Mouse (Mus musculus) stomach, embryonic 15.5 days (tissue): ENCODE measurements at regions not wholly inside any gene's neighbourhood (a gene's known extent, or its start where the extent isn't known, plus 50 kb on each side); places are given as distances from the start of the nearest gene placed in this dataset.

Experiments used
- ATAC-seq: fragments of 200-750 bp; cut with Nextera tagmentation; 2 replicates; pipeline ENCODE4 v1.8.0; 2017; ENCODE audit warnings: low read depth, moderate number of reproducible peaks, moderate TSS enrichment; ENCODE audit not compliant: insufficient read depth, low FRiP score
- H3K27ac ChIP-seq: fragments of 300-500 bp; sonication (generic); 2 replicates; pipeline ENCODE4 v1.5.1; 2015; ENCODE audit warnings: mild to moderate bottlenecking, inconsistent platforms
- H3K27me3 ChIP-seq: fragments of 300-500 bp; sonication (generic); replicated peaks from 2 replicates; pipeline ENCODE4 v1.6.1; 2015; ENCODE audit warnings: inconsistent platforms
- H3K36me3 ChIP-seq: fragments of 300-500 bp; sonication (generic); 2 replicates; pipeline ENCODE4 v1.6.1; 2015; ENCODE audit warnings: inconsistent platforms
- H3K4me1 ChIP-seq: fragments of 300-500 bp; sonication (generic); 2 replicates; pipeline ENCODE4 v1.6.1; 2015; ENCODE audit warnings: inconsistent platforms
- H3K4me2 ChIP-seq: fragments of 300-500 bp; sonication (generic); 2 replicates; pipeline ENCODE4 v1.6.1; 2015; ENCODE audit warnings: mild to moderate bottlenecking, inconsistent platforms
- H3K4me3 ChIP-seq: fragments of 300-500 bp; sonication (generic); replicated peaks from 2 replicates; pipeline ENCODE4 v1.5.1; 2015; ENCODE audit warnings: inconsistent platforms
- H3K9ac ChIP-seq: fragments of 300-500 bp; sonication (generic); 2 replicates; pipeline ENCODE4 v1.6.1; 2015; ENCODE audit warnings: inconsistent platforms
- H3K9me3 ChIP-seq: fragments of 300-500 bp; sonication (generic); 2 replicates; pipeline ENCODE4 v1.6.1; 2016; ENCODE audit warnings: inconsistent platforms
- WGBS: fragments of 180-500 bp; shearing (Covaris S2); methylation state at CpG from one replicate; pipeline ENCODE4 v1.1.7; 2015; 5-methylcytosine and 5-hydroxymethylcytosine counted together

DNA sequence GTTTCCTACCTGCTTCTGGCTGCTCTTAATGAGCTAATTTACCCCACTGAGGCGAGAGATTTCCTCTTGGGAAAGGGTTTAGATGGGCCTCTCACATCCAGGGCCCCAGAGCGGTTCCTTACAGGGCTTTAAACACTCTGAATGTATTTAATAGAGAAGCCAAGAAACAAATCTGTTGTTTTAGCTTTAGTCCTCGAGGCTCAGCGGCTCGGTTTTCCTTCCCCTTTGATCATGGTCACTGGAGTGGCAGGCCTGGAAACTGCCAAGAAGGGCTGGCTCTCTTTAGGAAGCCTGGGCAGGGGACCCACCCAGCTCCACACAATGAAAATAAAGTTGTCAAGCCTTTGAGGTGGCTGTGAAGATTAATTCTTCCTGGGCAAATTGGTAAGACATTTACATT lies 127.5 kb upstream of the Jag1 start:
- H3K27ac ChIP-seq = no peak overlapping the region
- no peaks in the 10 kb centered on the region for H3K4me1 ChIP-seq
- ATAC-seq = no peak
- H3K27me3 ChIP-seq = no peaks in the 10 kb centered on the region
- H3K9me3 ChIP-seq = no peaks in the 10 kb centered on the region
- H3K4me2 ChIP-seq = no peak overlapping the region
- no peak overlapping the region for H3K9ac ChIP-seq
- H3K4me3 ChIP-seq = no peak overlapping the region
- 29% methylated on average over 5 of the region's 5 CpGs for WGBS
- H3K36me3 ChIP-seq = no peaks in the 10 kb centered on the region

DNA sequence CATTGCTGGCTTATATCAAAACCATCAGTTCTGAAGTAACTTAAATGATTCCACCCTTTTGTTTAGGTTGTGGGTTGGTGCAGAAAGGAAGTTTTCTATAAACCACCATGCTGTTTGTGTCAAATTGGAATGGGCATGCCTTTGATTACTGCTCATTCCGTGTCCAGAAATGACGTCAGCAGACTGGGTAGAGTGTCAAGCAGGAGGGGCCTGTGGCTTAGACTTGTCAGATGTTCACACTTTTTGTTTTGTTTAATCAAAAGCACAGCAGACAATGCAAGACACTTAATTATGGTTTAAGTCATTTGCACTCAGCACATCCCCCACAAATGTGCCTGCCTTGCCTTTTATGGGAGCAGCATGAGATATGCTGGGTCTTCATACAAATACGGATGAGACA lies 120.5 kb upstream of the Jag1 start:
- Histone ChIP-seq H3K4me3 (no peak overlapping the region), H3K36me3 (no peaks in the 10 kb centered on the region), H3K4me1 (no peaks in the 10 kb centered on the region), H3K27me3 (no peaks in the 10 kb centered on the region), H3K9ac (no peak overlapping the region), H3K4me2 (no peak overlapping the region), H3K9me3 (no peaks in the 10 kb centered on the region), H3K27ac (no peak overlapping the region)
- no peak for ATAC-seq
- WGBS = 41% methylated on average over 3 of the region's 3 CpGs

DNA sequence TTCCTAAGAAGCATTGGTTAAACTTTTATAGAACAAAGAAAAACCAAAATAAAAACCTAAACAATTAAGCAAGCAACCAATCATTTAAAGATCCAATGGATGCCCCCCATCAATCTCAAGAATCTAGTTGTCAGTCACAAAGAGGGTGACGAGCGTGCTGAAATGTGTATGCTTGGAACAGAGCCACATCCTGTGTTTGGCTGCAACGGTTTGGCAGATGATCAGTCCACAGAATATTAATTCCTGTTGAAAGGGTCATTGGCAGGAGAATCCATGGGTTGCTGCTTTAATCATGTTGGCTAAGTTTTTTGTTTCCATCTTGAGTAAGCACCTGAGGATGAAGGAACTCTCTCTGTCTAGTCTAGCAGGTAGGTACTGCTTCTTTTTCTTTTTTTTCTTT lies 117.5 kb upstream of the Jag1 start:
- Histone ChIP-seq H3K4me2 (no peak overlapping the region), H3K4me3 (no peak overlapping the region), H3K9me3 (no peaks in the 10 kb centered on the region), H3K9ac (no peak overlapping the region), H3K27ac (no peak overlapping the region), H3K4me1 (no peaks in the 10 kb centered on the region), H3K36me3 (no peaks in the 10 kb centered on the region), H3K27me3 (no peaks in the 10 kb centered on the region)
- ATAC-seq = no peak
- 68% methylated on average over 3 of the region's 3 CpGs for WGBS

DNA sequence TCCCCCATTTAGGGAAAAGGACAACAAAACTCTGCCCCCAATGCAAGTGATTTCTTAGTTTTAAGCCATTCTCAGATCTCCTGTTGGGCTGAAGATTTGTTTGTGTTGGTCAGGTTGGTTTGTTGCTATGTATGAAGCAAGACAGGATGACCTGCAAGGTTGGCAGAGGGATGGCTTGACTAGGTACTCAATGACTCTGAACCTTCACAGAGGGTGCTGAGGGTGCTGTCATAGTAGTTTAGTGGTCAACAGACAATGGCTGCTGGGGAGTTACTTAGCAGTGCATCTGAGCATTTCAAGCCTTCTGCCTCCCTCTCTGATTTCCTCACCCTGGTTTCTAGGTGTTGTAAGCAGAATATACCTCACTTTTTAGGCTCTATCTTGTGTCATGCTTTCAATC lies 114.7 kb upstream of the Jag1 start:
- H3K4me1 ChIP-seq = no peaks in the 10 kb centered on the region
- H3K9me3 ChIP-seq = no peaks in the 10 kb centered on the region
- no peak overlapping the region for H3K4me3 ChIP-seq
- H3K27ac ChIP-seq = no peak overlapping the region
- no peak overlapping the region for H3K9ac ChIP-seq
- H3K36me3 ChIP-seq = no peaks in the 10 kb centered on the region
- ATAC-seq = no peak
- H3K27me3 ChIP-seq = no peaks in the 10 kb centered on the region
- H3K4me2 ChIP-seq = no peak overlapping the region

DNA sequence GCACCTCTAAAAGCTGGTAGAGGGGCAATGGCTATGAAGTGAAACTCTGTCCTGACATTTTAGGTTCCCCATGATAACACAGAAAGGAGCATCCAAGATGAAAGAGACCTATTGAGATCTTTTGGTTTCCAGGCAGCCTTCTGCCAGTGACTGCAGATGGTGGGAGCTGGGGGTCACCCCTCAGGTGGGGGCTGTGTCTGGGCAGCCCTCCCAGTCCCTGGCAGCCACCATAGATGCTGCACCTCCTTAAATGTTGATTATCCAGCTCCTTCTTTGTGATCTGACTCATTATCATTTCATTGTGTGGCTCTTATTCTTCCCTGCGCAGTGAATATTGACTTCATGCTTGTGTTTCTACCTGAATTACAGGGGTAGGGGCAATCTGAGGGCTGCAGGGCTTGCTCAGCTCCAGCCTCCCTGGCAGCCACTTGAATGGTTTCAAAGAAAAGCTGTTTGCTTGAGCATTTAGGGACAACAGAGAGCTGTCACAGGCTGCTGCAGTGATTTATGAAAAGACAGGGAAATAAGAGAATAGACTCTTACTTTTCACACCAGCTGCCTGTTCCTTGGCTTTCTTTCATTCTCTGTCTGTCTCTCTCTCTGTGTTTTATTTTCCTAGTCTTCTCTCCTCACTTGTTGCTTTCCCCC lies 113.1 kb upstream of the Jag1 start:
- 48% methylated on average over 1 of the region's 1 CpGs for WGBS
- no peak overlapping the region for H3K9ac ChIP-seq
- no peak overlapping the region for H3K4me3 ChIP-seq
- no peak for ATAC-seq
- H3K9me3 ChIP-seq = no peaks in the 10 kb centered on the region
- H3K4me1 ChIP-seq = no peaks in the 10 kb centered on the region
- peak overlapping the region; percentile 40; the same call in 1 of the 2 replicates for H3K27ac ChIP-seq
- H3K4me2 ChIP-seq = no peak overlapping the region
- no peaks in the 10 kb centered on the region for H3K36me3 ChIP-seq
- H3K27me3 ChIP-seq = no peaks in the 10 kb centered on the region

DNA sequence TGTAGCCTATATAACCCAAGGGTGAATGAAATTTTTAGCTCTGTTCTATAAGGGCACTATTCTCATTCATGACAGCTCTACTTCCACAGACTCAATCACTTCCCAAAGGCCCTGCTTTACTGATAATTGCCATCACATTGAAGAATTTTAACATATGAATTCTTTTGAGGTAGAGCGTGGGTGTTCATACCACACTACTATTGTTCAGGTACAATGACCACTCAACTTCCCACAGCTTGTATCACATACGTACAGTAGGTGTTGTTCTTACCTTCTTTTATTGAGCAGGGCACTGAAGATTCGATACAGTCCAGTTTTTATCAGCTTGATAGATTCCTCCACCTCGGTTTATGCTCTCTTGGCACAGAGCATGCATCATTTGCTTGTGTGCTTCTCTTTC lies 111.1 kb upstream of the Jag1 start:
- no peaks in the 10 kb centered on the region for H3K9me3 ChIP-seq
- H3K4me2 ChIP-seq = no peak overlapping the region
- H3K27me3 ChIP-seq = no peaks in the 10 kb centered on the region
- ATAC-seq = no peak
- WGBS = 91% methylated on average over 4 of the region's 4 CpGs
- no peak overlapping the region for H3K9ac ChIP-seq
- no peak overlapping the region for H3K4me3 ChIP-seq
- H3K36me3 ChIP-seq = no peaks in the 10 kb centered on the region
- H3K27ac ChIP-seq = no peak overlapping the region
- H3K4me1 ChIP-seq = no peaks in the 10 kb centered on the region

DNA sequence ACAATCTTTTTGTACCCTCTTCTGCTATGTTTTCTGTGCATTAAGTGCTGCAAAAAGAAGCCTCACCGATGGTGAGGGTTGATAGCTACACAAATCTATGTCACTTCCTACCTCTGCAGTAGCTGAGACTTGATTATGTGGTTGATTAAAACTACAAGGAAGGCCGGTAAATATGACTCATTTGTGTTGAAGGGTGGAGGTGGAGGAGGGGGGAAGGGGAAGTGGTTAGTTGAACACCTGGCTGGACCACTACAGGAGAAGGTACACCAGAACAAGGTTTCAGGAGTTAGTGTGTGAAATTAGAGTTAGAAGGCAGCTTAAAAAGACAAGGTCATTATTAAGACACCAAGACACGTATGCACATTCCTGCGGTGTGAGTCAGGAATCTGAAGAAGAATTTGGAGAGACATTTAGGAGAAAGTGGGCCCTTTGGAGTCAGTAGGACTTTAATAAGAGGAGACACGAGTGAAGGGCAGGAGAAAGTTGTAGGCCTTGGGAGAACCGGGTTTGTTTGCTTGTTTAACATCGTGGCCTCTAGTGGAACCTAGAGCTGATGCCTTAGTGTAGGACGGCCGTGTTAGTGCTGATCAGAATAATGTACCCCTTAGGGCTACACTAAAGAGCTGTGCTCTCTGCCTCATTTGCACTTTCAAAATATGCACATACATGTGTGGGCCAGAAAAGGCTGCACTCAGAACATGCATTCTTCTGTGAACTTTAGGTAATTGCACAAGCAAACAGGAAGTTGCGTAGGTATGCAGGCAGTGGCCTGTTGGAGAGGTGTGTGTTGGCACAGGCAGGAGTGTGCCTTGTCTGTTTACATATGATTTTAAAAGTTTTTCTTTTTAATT lies 108.5 kb upstream of the Jag1 start:
- H3K36me3 ChIP-seq = no peaks in the 10 kb centered on the region
- no peaks in the 10 kb centered on the region for H3K4me1 ChIP-seq
- no peak overlapping the region for H3K4me3 ChIP-seq
- peak overlapping the region; percentile 57; the same call in 1 of the 2 replicates for H3K27ac ChIP-seq
- H3K4me2 ChIP-seq = no peak overlapping the region
- H3K27me3 ChIP-seq = no peaks in the 10 kb centered on the region
- no peak overlapping the region for H3K9ac ChIP-seq
- H3K9me3 ChIP-seq = no peaks in the 10 kb centered on the region
- peak; percentile 50; the same call in 1 of the 2 replicates for ATAC-seq
- 59% methylated on average over 10 of the region's 10 CpGs for WGBS

DNA sequence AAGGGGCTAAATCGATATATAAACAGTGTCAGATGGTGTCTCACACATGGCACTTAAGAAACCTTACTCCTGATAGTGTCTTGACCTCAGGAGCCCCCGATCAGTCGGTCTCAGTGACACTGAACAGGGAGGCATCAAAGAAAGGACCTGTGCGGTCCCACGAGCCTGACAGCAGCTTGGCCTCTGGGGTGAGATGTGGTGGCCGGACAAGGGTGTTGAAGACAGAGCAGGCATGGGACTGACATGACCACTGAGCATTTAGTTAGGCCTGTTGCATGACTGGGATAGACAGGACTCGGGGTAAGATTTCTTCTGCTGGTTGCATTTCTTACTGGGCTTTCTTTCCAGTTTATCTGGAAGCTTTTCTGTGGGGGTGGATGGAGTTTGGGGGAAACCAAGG lies 99.3 kb upstream of the Jag1 start:
- H3K27me3 ChIP-seq = no peaks in the 10 kb centered on the region
- H3K27ac ChIP-seq = no peak overlapping the region
- no peak overlapping the region for H3K4me2 ChIP-seq
- no peaks in the 10 kb centered on the region for H3K9me3 ChIP-seq
- no peak overlapping the region for H3K9ac ChIP-seq
- H3K4me1 ChIP-seq = no peaks in the 10 kb centered on the region
- 44% methylated on average over 7 of the region's 7 CpGs for WGBS
- H3K4me3 ChIP-seq = no peak overlapping the region
- no peaks in the 10 kb centered on the region for H3K36me3 ChIP-seq
- no peak for ATAC-seq

DNA sequence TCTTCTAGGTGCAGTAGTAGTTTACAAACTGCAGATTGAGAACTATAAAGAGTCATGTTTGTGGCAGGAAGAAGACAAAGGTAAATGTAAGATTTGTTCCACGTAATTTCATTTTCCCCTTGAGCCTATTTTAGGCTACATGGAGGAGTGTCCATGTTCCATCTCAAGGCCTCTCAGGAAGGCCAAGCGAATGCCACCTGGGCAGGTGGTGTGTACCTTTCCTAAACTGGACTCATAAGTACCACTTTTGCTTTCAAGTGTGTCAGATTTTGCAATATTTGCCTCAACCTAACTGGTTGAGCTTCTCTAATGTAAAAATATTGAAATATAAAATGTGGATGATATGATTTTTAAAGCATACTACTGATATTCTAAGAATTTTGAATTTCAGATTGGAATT lies 91.4 kb upstream of the Jag1 start:
- Histone ChIP-seq H3K9me3 (no peaks in the 10 kb centered on the region), H3K9ac (no peak overlapping the region), H3K27me3 (no peaks in the 10 kb centered on the region), H3K27ac (no peak overlapping the region), H3K4me2 (no peak overlapping the region), H3K36me3 (no peaks in the 10 kb centered on the region), H3K4me1 (no peaks in the 10 kb centered on the region), H3K4me3 (no peak overlapping the region)
- 87% methylated on average over 2 of the region's 2 CpGs for WGBS
- ATAC-seq = no peak

DNA sequence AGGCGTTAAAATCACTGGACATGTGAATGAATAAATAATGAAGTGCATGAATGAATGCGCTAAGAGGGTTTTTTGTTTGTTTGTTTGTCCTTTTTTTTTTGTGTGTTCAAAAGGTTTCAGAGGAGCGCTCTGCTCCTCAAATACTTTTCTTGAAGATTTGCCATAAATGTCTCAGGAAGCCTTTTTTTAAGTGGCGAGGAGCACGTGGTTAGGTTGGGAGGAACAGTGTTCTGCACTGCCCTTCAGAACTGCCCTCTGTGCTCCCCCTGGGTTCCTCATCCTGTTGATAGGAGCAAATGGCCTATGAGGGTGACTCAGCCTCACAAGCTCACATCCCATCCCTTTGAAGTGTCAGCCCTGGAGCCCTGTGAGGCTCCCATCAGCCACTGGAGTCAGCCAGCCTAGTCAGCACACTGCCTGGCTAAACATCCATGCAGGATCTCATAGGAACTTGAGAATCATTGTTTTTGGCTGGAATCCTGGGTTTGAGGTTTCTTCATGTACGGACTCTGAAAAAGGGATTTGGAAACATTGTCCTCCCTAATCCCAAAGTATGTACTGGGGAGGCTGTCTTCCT lies 87.9 kb upstream of the Jag1 start:
- H3K4me2 ChIP-seq = no peak overlapping the region
- ATAC-seq = no peak; the same call in 1 of the 2 replicates
- no peak overlapping the region for H3K9ac ChIP-seq
- 79% methylated on average over 6 of the region's 6 CpGs for WGBS
- no peak overlapping the region for H3K27ac ChIP-seq
- no peaks in the 10 kb centered on the region for H3K27me3 ChIP-seq
- no peaks in the 10 kb centered on the region for H3K4me1 ChIP-seq
- no peak overlapping the region for H3K4me3 ChIP-seq
- no peaks in the 10 kb centered on the region for H3K9me3 ChIP-seq
- no peaks in the 10 kb centered on the region for H3K36me3 ChIP-seq

DNA sequence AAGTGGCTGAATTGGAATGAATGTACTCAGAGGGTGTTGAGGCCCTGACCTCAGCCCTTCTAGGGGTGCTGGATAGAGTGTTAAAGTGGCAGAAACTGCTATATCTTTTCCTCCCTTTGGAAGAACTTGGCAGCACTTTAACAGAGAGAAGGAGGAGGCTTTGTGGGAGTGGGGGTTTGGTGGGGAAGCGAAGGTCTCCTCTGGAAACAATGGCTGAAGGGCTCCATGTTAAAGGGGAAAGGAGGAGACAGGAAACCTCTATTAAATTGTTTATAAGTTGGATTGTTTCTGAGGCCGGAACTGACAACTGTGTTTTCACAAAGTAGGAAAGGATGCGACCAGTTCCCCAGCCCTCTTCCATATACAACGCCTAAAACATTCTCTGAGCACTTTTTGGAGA lies 83.7 kb upstream of the Jag1 start:
- WGBS = 78% methylated on average over 4 of the region's 4 CpGs
- no peak for ATAC-seq
- no peak overlapping the region for H3K9ac ChIP-seq
- no peaks in the 10 kb centered on the region for H3K36me3 ChIP-seq
- H3K4me2 ChIP-seq = no peak overlapping the region
- no peaks in the 10 kb centered on the region for H3K9me3 ChIP-seq
- no peak overlapping the region for H3K27ac ChIP-seq
- H3K4me3 ChIP-seq = no peak overlapping the region
- H3K27me3 ChIP-seq = no peaks in the 10 kb centered on the region
- no peaks in the 10 kb centered on the region for H3K4me1 ChIP-seq

DNA sequence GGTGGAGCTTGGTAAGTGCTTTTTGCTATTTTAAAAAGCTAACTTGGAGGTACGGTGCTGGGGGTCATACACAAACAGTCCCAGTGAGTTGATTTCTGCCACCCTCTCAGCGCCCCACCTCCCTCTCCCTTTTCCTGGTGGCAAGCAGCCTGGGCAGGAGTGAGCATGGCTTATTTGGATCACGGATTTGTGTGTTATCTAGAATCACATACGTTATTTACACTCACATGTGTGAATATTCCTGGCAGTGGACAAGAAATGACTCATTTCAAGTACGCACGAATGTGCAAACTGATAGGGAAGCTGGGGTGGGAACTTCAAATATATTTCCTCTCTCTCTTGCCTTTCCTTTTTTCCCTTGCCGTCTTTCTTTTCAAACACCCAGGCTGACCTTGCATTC lies 75.7 kb upstream of the Jag1 start:
- peak; percentile 72 for ATAC-seq
- Histone ChIP-seq H3K4me2 (no peak overlapping the region), H3K27me3 (no peaks in the 10 kb centered on the region), H3K36me3 (no peaks in the 10 kb centered on the region), H3K27ac (peak overlapping the region; percentile 16; the same call in 1 of the 2 replicates), H3K9ac (no peak overlapping the region), H3K9me3 (no peaks in the 10 kb centered on the region), H3K4me1 (no peaks in the 10 kb centered on the region), H3K4me3 (no peak overlapping the region)
- WGBS = 41% methylated on average over 7 of the region's 7 CpGs
